Mouse (Mus musculus) subcutaneous adipose tissue, adult 2 months (tissue): ENCODE results near the gene Col1a1. TPM values are rescaled to one million over a fixed set of nuclear protein-coding genes. Genes with fewer than 3 reads are reported as not detected.

Experiments
- polyA plus RNA-seq: library from polyadenylated mRNA; depleted of rRNA; stranded (reverse); fragments of >200 nt; gene quantifications from 2 replicates; pipeline ENCODE4 v1.2.3, GENCODE M21; 2012; ENCODE audit warnings: low replicate concordance; rRNA removed

Gene Col1a1
- 205 and 642 TPM in 2 replicates for polyA plus RNA-seq

GRCm38 (mm10) chr11:94936045-94936444 lies at the start of gene Col1a1:
Col1a1 (plus strand) TSS chr11:94936224.

GRCm38 (mm10) chr11:94967419-94967818 lies 31.4 kb downstream of the Col1a1 start, which contains the start of gene Hils1:
Hils1 (plus strand) TSS chr11:94967593.

GRCm38 (mm10) chr11:94976199-94976598 lies 40.2 kb downstream of the Col1a1 start, which contains the start of gene Sgca:
Sgca (minus strand) TSS chr11:94976327.

GRCm38 (mm10) chr11:94990749-94991577 lies 54.9 kb downstream of the Col1a1 start, which contains the start of gene Ppp1r9b:
Ppp1r9b (plus strand) TSS chr11:94991035.

Other genes with a start within 250 kb of the Col1a1 start
- gene Gm11541, start 231.7 kb upstream of the Col1a1 start, polyA plus RNA-seq: 0.13 TPM in 1 of 2 replicates, not detected in the other
- 0.26 TPM in 1 of 2 replicates, not detected in the other for gene Cdc34b, start 194.4 kb upstream of the Col1a1 start, polyA plus RNA-seq
- not detected in 2 replicates for gene Tmem92, start 153.5 kb upstream of the Col1a1 start, polyA plus RNA-seq
- gene Hils1, start 31.4 kb downstream of the Col1a1 start, polyA plus RNA-seq: not detected in 2 replicates
- gene Sgca, start 40.1 kb downstream of the Col1a1 start, polyA plus RNA-seq: 2.6 and 16.3 TPM in 2 replicates
- 58.5 and 68.7 TPM in 2 replicates for gene Ppp1r9b, start 54.8 kb downstream of the Col1a1 start, polyA plus RNA-seq
- gene Samd14, start 73.7 kb downstream of the Col1a1 start, polyA plus RNA-seq: 2.4 and 19.4 TPM in 2 replicates
- 84.5 and 117 TPM in 2 replicates for gene Pdk2, start 105.1 kb downstream of the Col1a1 start, polyA plus RNA-seq
- gene Itga3, start 140.6 kb downstream of the Col1a1 start, polyA plus RNA-seq: 10.6 and 43.9 TPM in 2 replicates
- gene Dlx3, start 183.9 kb downstream of the Col1a1 start, polyA plus RNA-seq: 0.07 and 0.21 TPM in 2 replicates
- gene Dlx4, start 210.0 kb downstream of the Col1a1 start, polyA plus RNA-seq: 0.27 and 0.43 TPM in 2 replicates